Mouse (Mus musculus): Measurements from ENCODE around the gene Odf3. TPM values are rescaled to one million over a fixed set of nuclear protein-coding genes. Genes with fewer than 3 reads are reported as not detected.

Gene Odf3
- total RNA-seq, 2 experiments from 2014 or later: 0.26 TPM; not detected in 1

- peak; percentile 93 to 94 for DNase-seq
Measured at GRCm38 (mm10) chr7:140844905-140845665, 2.5 kb upstream of the Odf3 start, which contains the start of gene Scgb1c1. Gene Scgb1c1, plus strand, starts transcription at chr7:140845547.

- no peak for DNase-seq
Measured at GRCm38 (mm10) chr7:140845683-140846082, 1.9 kb upstream of the Odf3 start.

GRCm38 (mm10) chr7:140846676-140847075, 929 bp upstream of the Odf3 start:
- peak in 1 of 2 experiments; percentile 49 for DNase-seq

- no peak for DNase-seq
Measured at GRCm38 (mm10) chr7:140848591-140848990, 986 bp downstream of the Odf3 start.

- peak; percentile 47 to 48 for DNase-seq
Measured at GRCm38 (mm10) chr7:140851916-140852315, 4.3 kb downstream of the Odf3 start.

GRCm38 (mm10) chr7:140853386-140853785, 5.8 kb downstream of the Odf3 start:
- peak; percentile 61 to 71 for DNase-seq

DNA sequence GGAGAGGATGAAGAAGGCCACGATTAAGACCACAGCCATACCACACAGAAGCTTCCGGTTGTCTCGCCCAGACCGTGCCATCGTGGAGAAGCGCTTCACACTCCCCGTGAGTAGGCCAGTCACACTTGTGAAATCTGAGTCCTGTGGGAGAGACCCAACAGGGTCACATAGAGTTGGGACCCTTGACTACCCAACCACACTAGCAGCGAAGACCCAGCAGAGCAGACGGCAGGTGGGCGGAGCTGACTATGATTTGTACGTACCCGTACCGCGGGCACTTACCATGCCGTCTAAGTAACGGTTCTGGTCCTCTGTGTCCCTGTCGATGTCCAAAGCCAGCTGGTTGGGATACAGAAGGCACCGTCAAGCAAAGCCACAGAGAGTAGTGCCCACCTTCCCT, 6.9 kb downstream of the Odf3 start:
- no peak for DNase-seq

- no peak for DNase-seq
Measured at GRCm38 (mm10) chr7:140855181-140855580, 7.6 kb downstream of the Odf3 start.

- DNase-seq: peak; percentile 90
Measured at GRCm38 (mm10) chr7:140855860-140856784, 8.5 kb downstream of the Odf3 start, which contains the start of gene Gm45785. Gene Gm45785, minus strand, starts transcription at chr7:140856331.

DNA sequence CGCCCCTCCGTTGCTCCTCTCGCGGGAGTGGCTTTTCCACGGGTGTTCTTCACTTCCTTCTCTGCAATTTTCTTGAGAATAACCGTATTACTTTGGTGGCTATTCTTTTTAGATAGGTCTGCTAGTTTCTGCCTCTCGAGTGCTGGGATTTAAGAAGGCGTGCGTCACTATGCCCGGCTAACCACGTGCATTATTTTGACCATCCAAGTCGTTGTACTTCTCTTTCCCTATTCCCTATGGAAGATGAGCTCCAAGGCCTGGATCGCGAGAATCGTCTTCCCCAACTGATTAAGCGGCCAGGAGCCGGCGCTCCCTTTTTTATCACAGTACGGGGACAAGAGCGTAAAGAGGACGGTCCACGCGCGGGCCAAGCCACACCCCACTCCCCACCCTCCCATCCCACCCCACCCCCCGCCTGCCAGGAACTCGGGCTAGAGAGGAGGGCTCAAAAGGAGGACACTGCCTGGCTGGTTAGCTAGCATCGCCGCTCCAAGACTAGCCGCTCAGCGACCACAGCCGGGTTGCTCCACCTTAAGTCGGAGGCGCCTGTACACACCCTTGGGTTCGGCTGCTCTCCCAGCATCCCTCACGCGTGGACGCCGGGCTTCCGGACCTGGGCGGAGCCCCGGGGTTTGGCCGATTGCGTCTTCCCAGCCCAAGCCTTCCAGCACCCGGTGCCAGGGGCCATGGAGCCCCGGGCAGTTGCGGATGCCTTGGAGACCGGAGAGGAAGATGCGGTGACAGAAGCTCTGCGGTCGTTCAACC, 9.4 kb downstream of the Odf3 start, which contains the start of gene Ric8a:
TSS of gene Ric8a (plus strand) at position 173 of the 765 bp plus-strand sequence.
- DNase-seq: peak; percentile 95 to 96

DNA sequence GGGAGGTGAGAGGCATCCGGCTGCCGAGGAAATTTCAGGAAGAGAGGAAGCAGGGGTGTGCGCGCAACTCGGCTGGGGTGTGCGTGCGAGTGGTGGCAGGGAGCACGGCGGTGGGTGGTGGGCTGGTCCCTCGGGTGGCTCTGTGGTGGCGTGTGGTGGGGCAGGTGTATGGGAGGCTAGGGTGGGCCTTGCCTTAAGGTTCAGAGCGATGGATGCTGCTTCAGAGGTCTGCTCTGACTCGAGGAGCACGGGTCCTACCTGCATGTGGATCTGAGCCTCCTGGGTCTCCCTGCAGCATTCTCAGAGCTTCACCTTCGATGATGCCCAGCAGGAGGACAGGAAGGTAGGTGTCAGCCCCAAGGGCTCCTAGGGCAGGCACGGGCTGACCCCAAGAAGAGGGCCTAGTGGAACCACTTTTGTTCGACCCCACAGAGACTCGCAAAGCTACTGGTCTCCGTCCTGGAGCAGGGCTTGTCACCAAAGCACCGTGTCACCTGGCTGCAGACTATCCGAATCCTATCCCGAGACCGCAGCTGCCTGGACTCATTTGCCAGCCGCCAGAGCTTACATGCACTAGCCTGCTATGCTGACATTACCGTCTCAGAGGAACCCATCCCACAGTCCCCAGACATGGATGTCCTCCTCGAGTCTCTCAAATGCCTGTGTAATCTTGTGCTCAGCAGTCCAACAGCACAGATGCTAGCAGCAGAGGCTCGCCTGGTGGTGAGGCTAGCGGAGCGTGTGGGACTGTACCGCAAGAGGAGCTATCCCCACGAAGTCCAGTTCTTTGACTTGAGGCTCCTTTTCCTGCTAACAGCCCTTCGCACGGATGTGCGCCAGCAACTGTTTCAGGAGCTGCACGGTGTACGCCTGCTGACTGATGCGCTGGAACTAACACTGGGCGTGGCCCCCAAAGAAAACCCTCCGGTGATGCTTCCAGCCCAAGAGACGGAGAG, 10.2 kb downstream of the Odf3 start, which contains the start of gene Bet1l:
TSS of gene Bet1l (minus strand) at position 28 of the 956 bp plus-strand sequence.
- no peak for DNase-seq

DNA sequence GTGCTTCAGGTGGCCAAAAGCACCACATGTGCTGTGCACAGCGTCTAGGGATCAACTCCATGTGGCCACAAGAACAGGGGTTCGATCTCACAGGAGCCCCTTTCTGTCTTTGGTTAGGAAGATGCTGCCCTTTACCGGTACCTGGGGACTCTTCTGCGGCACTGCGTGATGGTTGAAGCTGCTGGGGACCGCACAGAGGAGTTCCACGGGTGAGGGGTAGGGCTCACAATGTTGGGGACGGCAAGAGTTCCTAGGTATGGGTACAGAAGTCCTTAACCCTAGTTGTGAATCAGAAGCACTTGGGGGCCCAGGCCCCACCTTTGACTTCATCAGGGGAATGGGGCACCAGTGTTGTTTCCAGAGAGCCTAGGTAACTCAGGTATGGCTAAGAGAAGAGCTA, 11.1 kb downstream of the Odf3 start:
- no peak for DNase-seq

DNA sequence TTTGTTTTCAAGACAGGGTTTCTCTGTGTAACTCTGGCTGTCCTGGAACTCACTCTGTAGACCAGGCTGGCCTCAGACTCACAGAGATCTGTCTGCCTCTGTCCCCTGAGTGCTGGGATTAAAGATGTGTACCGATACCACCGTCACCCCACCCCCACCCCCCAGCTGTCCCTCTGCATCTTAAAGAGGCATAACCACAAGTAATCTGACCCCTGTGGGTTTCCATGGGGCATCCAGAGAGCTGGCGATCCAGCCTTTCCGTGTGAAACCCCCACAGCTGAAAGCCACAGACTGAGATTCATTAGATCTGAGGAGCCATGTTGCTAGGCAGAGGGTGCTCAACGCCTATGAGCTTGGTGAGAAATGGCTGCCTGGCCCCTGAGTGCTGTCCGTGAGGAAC, 12.4 kb downstream of the Odf3 start:
- no peak for DNase-seq

DNA sequence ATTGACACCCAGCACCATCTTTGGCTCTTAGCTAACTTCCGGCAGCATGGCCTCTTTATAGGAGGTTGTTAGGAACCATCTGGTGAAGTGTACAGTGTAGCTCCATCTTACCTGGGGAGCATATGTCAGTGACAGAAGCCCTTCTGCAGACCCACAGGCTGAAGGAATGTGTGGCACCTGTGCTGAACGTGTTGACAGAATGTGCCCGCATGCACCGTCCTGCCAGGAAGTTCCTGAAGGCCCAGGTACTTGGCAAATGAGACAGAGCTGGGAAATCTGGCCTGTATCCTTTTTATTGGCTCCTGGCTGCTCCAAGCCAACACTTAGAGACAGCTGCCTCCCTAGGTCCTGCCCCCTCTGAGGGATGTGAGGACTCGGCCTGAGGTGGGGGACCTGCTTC, 13.1 kb downstream of the Odf3 start:
- no peak for DNase-seq

GRCm38 (mm10) chr7:140864761-140865160, 17.2 kb downstream of the Odf3 start:
- DNase-seq: no peak

GRCm38 (mm10) chr7:140874224-140874623, 26.6 kb downstream of the Odf3 start:
- DNase-seq: no peak

DNA sequence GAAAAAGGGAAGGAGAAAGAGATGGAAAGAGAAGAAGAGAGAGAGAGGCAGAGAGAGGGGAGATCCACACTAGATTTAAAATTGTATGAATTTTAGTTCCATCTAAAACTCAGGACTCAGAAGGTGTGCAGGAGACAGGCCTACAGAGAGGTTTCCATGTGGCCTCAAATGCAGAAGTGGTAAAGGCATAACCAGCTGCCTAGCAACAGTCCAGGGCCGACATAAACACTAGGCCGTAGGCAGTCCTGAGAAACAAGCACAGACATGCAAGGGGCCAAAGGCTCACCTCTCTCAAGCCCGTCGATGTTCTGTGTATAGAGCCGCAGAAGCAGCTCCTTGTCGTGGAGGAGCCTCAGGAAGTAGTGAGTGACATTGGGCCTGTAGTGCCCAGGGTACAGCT, 29.8 kb downstream of the Odf3 start:
- DNase-seq: no peak

DNA sequence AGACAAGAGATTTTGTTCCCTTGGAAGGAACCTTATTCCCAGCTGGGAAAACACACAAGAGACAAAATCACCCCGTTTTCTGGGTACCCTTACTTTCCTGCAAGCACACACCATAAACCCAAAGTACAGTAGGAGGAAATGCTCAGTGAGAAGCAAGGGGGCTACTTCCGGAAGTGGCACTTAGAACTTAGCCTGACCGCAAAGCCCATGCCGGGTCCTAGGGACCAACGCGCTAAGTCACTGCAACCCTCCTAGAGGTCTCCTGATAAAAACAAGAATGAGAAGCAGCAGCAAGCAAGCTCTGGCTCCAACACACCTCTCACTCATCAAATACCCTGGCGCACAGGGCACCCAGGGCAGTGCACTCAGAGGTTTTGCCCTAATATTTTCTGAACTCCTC, 31.8 kb downstream of the Odf3 start:
- no peak for DNase-seq

GRCm38 (mm10) chr7:140880419-140880818, 32.8 kb downstream of the Odf3 start:
- no peak for DNase-seq

GRCm38 (mm10) chr7:140880865-140881515, 33.4 kb downstream of the Odf3 start:
- no peak for DNase-seq
